Mouse (Mus musculus): ENCODE results near the gene Rprd1b. TPM values are rescaled to one million over a fixed set of nuclear protein-coding genes. Genes with fewer than 3 reads are reported as not detected.
A peak's percentile ranks its signal among the peaks of the same experiment; 100 is the strongest.

The Rprd1b gene
- 40.7 and 41.2 TPM in 2 replicates for polyA plus RNA-seq (2015; fragmentation: Nextera tagmentation; extraction: Ambion mirVana)

DNA sequence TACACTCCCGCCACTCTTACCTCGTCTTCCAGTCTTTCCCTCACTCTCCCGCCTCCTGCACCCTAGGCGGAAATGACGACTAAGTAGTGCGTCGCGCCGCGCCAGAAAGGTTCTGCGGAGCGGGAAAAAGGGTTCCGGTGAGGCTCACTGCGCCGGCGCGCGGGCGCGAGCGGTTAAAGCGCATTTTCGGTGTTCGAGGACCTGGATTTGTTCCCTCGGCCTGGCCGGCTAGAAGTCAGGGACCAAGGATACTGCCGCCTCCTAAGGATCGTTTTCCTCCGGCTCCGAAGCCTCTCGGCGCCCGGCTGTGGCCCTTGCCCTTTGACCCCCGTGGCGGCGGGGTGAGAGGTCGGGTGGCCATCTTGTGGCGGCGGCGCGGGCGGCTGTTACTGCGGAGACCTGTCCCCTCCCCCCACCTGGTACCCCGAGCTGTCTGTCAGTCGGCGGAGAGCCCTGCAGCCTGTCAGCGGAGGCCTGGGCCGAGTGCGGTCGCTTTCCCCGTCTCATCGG lies at the start of gene Rprd1b, which contains the start of gene Tti1:
TSS of gene Rprd1b (plus strand) at position 144 of the 510 bp plus-strand sequence.
TSS of gene Tti1 (minus strand) at position 80 of the 510 bp plus-strand sequence.
- peak; percentile 97 for ATAC-seq (ENCODE audit: insufficient read depth, low FRiP score, low read depth)
- WGBS = under 1% methylated on average over 51 of the region's 52 CpGs

GRCm38 (mm10) chr2:157979241-157979640 lies 49.1 kb upstream of the Rprd1b start:
- Histone ChIP-seq H3K4me2 (no peak overlapping the region), H3K9ac (no peak overlapping the region), H3K36me3 (no peaks in the 10 kb centered on the region), H3K4me1 (0 out of 2 replicates have a peak, but pooled peaks cover 3% of the 10 kb centered on the region), H3K27ac (no peak overlapping the region), H3K9me3 (no peaks in the 10 kb centered on the region), H3K4me3 (replicated peaks) (no peak overlapping the region), H3K27me3 (replicated peaks) (0 out of 2 replicates have a peak, but pooled peaks cover 3% of the 10 kb centered on the region)
- ATAC-seq (ENCODE audit: insufficient read depth, low FRiP score, low read depth) = no peak
- 40% methylated on average over 5 of the region's 5 CpGs for whole genome bisulfite sequencing

More for the DNA sequence above, at the start of gene Rprd1b, which contains the start of gene Tti1:
- Histone ChIP-seq H3K27ac (peak within 1 kb of the TSS; percentile 97), H3K4me3 (replicated peaks) (peak within 1 kb of the TSS; percentile 97), H3K9me3 (no peaks in the 10 kb centered on the region), H3K27me3 (replicated peaks) (no peaks in the 10 kb centered on the region), H3K9ac (peak within 1 kb of the TSS; percentile 70), H3K4me2 (peak within 1 kb of the TSS; percentile 78), H3K4me1 (peaks cover 13% of the 10 kb centered on the region), H3K36me3 (peaks cover 2% of the 10 kb centered on the region; the same call in 1 of the 2 replicates)

- Histone ChIP-seq H3K4me2 (no peak overlapping the region), H3K36me3 (0 out of 2 replicates have a peak, but pooled peaks cover 3% of the 10 kb centered on the region), H3K27me3 (replicated peaks) (no peaks in the 10 kb centered on the region), H3K27ac (no peak overlapping the region), H3K9me3 (no peaks in the 10 kb centered on the region), H3K9ac (no peak overlapping the region), H3K4me1 (no peaks in the 10 kb centered on the region), H3K4me3 (replicated peaks) (no peak overlapping the region)
- ATAC-seq (ENCODE audit: insufficient read depth, low FRiP score, low read depth) = no peak
- WGBS = 79% methylated on average over 3 of the region's 3 CpGs
Measured at GRCm38 (mm10) chr2:157982727-157983126, 45.6 kb upstream of the Rprd1b start.

DNA sequence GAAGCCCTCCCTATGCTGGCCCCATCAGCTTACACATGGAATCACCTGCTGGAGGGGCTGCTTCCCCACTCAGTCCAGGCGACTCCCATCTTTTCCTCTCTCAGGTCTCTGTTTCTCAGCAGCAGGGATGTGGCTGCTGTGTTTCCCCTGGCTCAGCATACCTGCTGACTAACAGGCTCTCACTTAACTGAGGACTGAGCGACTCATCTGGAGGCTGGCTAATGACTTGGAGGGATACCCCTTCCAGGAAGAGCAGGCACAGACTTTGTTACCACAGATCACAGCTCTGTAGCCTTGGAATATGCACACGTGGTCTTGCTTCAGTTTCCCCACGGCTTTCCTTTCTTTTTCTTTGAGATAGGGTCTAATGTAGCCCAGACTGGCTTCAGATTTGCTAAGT lies 45.0 kb upstream of the Rprd1b start:
- Histone ChIP-seq H3K36me3 (0 out of 2 replicates have a peak, but pooled peaks cover 3% of the 10 kb centered on the region), H3K4me1 (no peaks in the 10 kb centered on the region), H3K9me3 (no peaks in the 10 kb centered on the region), H3K4me2 (no peak overlapping the region), H3K27me3 (replicated peaks) (no peaks in the 10 kb centered on the region), H3K9ac (no peak overlapping the region), H3K4me3 (replicated peaks) (no peak overlapping the region), H3K27ac (no peak overlapping the region)
- ATAC-seq (ENCODE audit: insufficient read depth, low FRiP score, low read depth) = no peak
- 84% methylated on average over 4 of the region's 4 CpGs for WGBS

DNA sequence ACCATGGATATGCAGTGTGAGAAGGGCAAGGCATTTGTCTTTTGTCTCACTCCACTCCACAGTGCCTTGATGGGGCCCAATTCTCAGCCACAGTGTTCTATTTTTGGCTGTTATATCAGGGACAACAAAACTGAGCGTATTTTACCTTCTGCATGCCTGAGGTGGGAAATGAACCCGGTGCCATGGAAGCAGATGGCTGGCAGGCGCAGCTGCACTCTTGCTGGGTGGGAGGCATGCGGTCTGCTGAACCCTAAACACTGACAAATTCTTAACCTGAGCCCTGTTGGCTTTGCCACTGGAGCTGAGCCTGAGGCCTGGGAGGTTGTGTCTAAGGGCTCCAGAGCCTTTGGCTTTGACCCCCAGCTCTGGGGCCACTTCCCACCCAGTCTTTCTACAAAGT lies 42.7 kb upstream of the Rprd1b start:
- H3K36me3 ChIP-seq = 0 out of 2 replicates have a peak, but pooled peaks cover 3% of the 10 kb centered on the region
- H3K9ac ChIP-seq = no peak overlapping the region
- no peak overlapping the region for H3K4me2 ChIP-seq
- no peak for ATAC-seq (ENCODE audit: insufficient read depth, low FRiP score, low read depth)
- H3K27ac ChIP-seq = no peak overlapping the region
- H3K4me1 ChIP-seq = no peaks in the 10 kb centered on the region
- no peak overlapping the region for H3K4me3 ChIP-seq (replicated peaks)
- H3K27me3 ChIP-seq (replicated peaks) = no peaks in the 10 kb centered on the region
- no peaks in the 10 kb centered on the region for H3K9me3 ChIP-seq
- 90% methylated on average over 4 of the region's 4 CpGs for WGBS

DNA sequence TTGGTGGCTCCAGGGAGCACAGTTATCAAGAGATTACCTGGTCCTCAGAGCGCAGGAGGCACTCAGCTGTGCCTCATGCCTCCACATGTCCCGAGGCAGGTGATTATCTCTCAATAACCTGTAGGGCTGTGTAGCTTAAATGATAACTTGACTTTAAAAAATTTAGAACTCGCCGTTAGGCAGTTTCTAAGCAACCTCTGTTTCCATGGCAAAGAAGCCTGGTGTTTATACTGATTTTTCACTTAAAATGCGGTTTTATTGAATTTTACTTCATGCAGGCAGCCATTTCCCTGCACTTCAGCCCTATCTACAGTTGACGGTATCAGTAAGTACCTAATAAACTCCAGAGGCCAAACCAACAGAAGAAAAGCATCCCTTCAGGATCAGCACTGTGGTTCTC lies 42.1 kb upstream of the Rprd1b start:
- H3K27ac ChIP-seq = no peak overlapping the region
- WGBS = 86% methylated on average over 6 of the region's 6 CpGs

GRCm38 (mm10) chr2:157988416-157989190 lies 39.7 kb upstream of the Rprd1b start:
- Histone ChIP-seq H3K9ac (no peak overlapping the region), H3K4me3 (replicated peaks) (no peak overlapping the region), H3K27ac (no peak overlapping the region), H3K4me2 (no peak overlapping the region), H3K27me3 (replicated peaks) (no peaks in the 10 kb centered on the region), H3K4me1 (no peaks in the 10 kb centered on the region), H3K36me3 (0 out of 2 replicates have a peak, but pooled peaks cover 11% of the 10 kb centered on the region), H3K9me3 (no peaks in the 10 kb centered on the region)
- ATAC-seq (ENCODE audit: insufficient read depth, low FRiP score, low read depth) = no peak
- 60% methylated on average over 7 of the region's 7 CpGs for WGBS

More for the DNA sequence above, 42.1 kb upstream of the Rprd1b start:
- H3K36me3 ChIP-seq = 0 out of 2 replicates have a peak, but pooled peaks cover 3% of the 10 kb centered on the region
- H3K27me3 ChIP-seq (replicated peaks) = no peaks in the 10 kb centered on the region
- H3K4me1 ChIP-seq = no peaks in the 10 kb centered on the region
- no peak for ATAC-seq (ENCODE audit: insufficient read depth, low FRiP score, low read depth)
- H3K4me3 ChIP-seq (replicated peaks) = no peak overlapping the region
- no peak overlapping the region for H3K9ac ChIP-seq
- H3K9me3 ChIP-seq = no peaks in the 10 kb centered on the region
- H3K4me2 ChIP-seq = no peak overlapping the region

DNA sequence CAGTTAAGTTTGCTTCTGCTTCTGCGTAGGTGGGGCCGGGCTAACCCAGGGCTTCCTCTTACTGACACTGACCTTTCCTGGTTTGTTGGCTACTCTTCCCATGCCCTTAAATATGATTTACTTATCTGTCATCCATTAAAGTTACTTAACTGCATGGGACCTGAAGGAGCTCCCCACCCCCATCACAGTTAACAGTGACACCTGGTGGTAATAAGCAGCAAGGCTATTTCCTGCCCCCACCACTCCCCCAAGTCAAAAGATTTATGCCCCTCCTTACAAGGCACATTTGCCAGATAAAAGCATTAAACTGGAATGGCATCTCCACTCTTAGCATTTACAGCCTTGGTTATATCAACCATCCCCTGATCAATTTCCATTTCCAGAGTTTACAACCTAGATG lies 38.4 kb upstream of the Rprd1b start:
- no peaks in the 10 kb centered on the region for H3K9me3 ChIP-seq
- no peaks in the 10 kb centered on the region for H3K4me1 ChIP-seq
- WGBS = 72% methylated on average over 2 of the region's 2 CpGs
- no peaks in the 10 kb centered on the region for H3K27me3 ChIP-seq (replicated peaks)
- no peak overlapping the region for H3K9ac ChIP-seq
- H3K4me3 ChIP-seq (replicated peaks) = no peak overlapping the region
- 0 out of 2 replicates have a peak, but pooled peaks cover 11% of the 10 kb centered on the region for H3K36me3 ChIP-seq
- ATAC-seq (ENCODE audit: insufficient read depth, low FRiP score, low read depth) = no peak
- no peak overlapping the region for H3K27ac ChIP-seq
- H3K4me2 ChIP-seq = no peak overlapping the region

GRCm38 (mm10) chr2:157991026-157991425 lies 37.3 kb upstream of the Rprd1b start:
- peaks cover 8% of the 10 kb centered on the region; the same call in 1 of the 2 replicates for H3K36me3 ChIP-seq
- H3K27me3 ChIP-seq (replicated peaks) = no peaks in the 10 kb centered on the region
- no peaks in the 10 kb centered on the region for H3K9me3 ChIP-seq
- WGBS = 71% methylated on average over 6 of the region's 6 CpGs
- H3K9ac ChIP-seq = no peak overlapping the region
- no peak for ATAC-seq (ENCODE audit: insufficient read depth, low FRiP score, low read depth)
- H3K4me3 ChIP-seq (replicated peaks) = no peak overlapping the region
- H3K4me1 ChIP-seq = no peaks in the 10 kb centered on the region
- no peak overlapping the region for H3K27ac ChIP-seq
- H3K4me2 ChIP-seq = no peak overlapping the region

DNA sequence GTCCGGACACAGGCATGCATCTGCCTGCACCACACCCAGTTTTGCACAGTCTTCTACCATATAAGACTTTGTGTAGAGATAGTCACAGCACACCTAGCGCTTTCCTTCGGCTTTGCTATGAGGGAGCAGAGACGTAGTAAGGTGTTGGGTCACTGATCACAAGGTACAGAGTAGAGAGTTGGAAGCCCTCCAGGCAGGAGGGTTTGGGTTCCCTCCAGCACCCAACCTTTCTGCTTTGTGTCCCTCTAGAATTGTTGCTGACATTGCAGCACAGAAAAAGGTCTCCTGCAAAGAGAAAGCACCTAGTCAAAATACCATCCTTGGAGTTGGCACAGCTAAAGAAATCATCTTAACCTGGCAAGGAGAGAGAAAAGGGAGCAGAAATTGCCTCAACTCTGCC lies 35.8 kb upstream of the Rprd1b start:
- Histone ChIP-seq H3K4me2 (no peak overlapping the region), H3K9ac (no peak overlapping the region), H3K9me3 (no peaks in the 10 kb centered on the region), H3K27ac (no peak overlapping the region), H3K36me3 (peaks cover 13% of the 10 kb centered on the region; the same call in 1 of the 2 replicates), H3K4me1 (no peaks in the 10 kb centered on the region), H3K27me3 (replicated peaks) (no peaks in the 10 kb centered on the region), H3K4me3 (replicated peaks) (no peak overlapping the region)
- 95% methylated on average over 4 of the region's 4 CpGs for WGBS
- no peak for ATAC-seq (ENCODE audit: insufficient read depth, low FRiP score, low read depth)

- 80% methylated on average over 3 of the region's 3 CpGs for WGBS
- Histone ChIP-seq H3K9ac (no peak overlapping the region), H3K4me2 (no peak overlapping the region), H3K4me1 (no peaks in the 10 kb centered on the region), H3K9me3 (no peaks in the 10 kb centered on the region), H3K4me3 (replicated peaks) (no peak overlapping the region), H3K27me3 (replicated peaks) (no peaks in the 10 kb centered on the region), H3K27ac (no peak overlapping the region), H3K36me3 (peaks cover 5% of the 10 kb centered on the region; the same call in 1 of the 2 replicates)
- no peak for ATAC-seq (ENCODE audit: insufficient read depth, low FRiP score, low read depth)
Measured at GRCm38 (mm10) chr2:157998817-157999216, 29.5 kb upstream of the Rprd1b start.

DNA sequence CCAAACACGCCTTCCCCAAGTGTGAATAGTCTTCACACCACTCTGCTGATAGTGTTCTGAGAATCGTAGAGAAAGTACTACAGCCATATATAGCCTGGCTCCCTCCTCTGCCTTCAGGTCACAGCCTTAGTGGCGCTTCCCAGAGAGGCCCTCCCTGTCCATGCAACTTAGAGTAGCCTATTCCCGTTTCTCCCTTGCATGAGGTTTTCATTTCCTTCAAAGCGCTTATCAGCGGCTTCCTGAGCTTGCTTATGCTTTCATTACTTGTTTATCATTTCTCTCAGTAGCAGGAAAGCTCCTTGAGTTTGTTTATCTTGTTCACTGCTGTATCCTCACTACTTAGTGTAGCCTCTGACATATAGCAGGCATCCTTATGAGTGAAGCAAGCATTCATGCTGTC lies 23.7 kb upstream of the Rprd1b start:
- Histone ChIP-seq H3K27me3 (replicated peaks) (no peaks in the 10 kb centered on the region), H3K4me3 (replicated peaks) (no peak overlapping the region), H3K9ac (no peak overlapping the region), H3K27ac (peak overlapping the region; percentile 65), H3K36me3 (peaks cover 14% of the 10 kb centered on the region; the same call in 1 of the 2 replicates), H3K4me2 (no peak overlapping the region), H3K9me3 (no peaks in the 10 kb centered on the region), H3K4me1 (peaks cover 5% of the 10 kb centered on the region; the same call in 1 of the 2 replicates)
- WGBS = 63% methylated on average over 6 of the region's 6 CpGs
- ATAC-seq (ENCODE audit: insufficient read depth, low FRiP score, low read depth) = no peak
